Mouse (Mus musculus) myocyte (in vitro differentiated cells): ENCODE measurements around the gene Ptrh1.

Experiments
- CEBPB ChIP-seq: IDR thresholded peaks from 2 replicates; pipeline ENCODE4 v1.6.1; 2011; ENCODE audit warnings: mild to moderate bottlenecking, moderate library complexity; ENCODE audit not compliant: poor library complexity, insufficient read depth, severe bottlenecking
- E2F4 ChIP-seq: IDR thresholded peaks from one replicate; pipeline ENCODE4 v1.6.1; 2011; ENCODE audit warnings: mild to moderate bottlenecking, control low read depth, moderate library complexity; ENCODE audit not compliant: insufficient read depth
- POLR2A ChIP-seq: IDR thresholded peaks from one replicate; pipeline ENCODE4 v1.6.1; 2011; ENCODE audit warnings: low read depth, mild to moderate bottlenecking, control low read depth, moderate library complexity; ENCODE audit not compliant: insufficient read length
- POLR2AphosphoS2 ChIP-seq: IDR thresholded peaks from one replicate; pipeline ENCODE4 v1.6.1; 2011; ENCODE audit warnings: low read depth, control low read depth; ENCODE audit not compliant: insufficient read length
- TCF12 ChIP-seq: IDR thresholded peaks from one replicate; pipeline ENCODE4 v1.6.1; 2011; ENCODE audit warnings: mild to moderate bottlenecking, control low read depth; ENCODE audit not compliant: poor library complexity, insufficient read depth, severe bottlenecking

DNA sequence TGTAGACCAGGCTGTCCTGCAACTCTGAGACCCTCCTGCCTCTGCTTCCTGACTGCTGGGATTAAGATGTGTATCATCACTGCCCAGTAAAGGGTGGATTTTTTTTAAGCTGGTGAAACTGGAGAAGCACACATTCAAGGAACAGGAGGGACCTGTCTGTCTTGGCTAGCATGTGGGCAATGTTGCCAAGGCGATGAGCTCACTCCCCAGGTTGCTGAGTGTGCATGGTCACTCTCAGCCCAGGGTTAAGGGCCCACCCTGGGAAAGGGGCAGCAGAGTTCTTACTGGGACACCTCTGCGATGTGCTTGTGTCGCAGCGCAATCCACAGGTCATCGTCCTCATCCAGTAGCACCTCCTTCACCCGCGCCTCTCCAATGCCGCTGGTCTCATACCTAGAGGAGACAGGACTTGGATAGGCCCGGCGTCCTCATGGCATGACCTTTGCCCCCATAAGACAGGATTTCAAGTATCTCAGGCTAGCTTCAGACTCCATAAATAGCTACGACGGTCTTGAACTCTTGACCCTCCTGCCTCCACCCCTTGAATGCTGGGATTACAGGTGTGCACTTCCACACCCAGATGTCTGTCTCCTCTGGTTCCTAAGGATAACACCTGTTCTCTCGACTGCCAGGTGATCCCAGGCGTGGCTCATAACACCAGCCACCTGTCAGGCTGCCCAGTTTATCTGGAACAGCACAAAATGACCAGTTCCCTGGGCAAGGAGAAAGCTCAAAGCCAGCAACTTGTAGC is 33.4 kb downstream of the Ptrh1 start:
- TF ChIP-seq POLR2A (no peak), TCF12 (no peak), E2F4 (no peak), CEBPB (no peak), POLR2AphosphoS2 (no peak)
